Mouse (Mus musculus) lung, adult 18-20 months (tissue): Measurements from ENCODE around the gene Twistnb.
A peak's percentile ranks its signal among the peaks of the same experiment; 100 is the strongest.

ENCODE experiments used
- DNase-seq, 2 experiments: peaks; one replicate each; pipeline ENCODE4 v3.0.0; 2022; ENCODE audit warnings: mixed read lengths in 2 of 2

Gene Twistnb

DNA sequence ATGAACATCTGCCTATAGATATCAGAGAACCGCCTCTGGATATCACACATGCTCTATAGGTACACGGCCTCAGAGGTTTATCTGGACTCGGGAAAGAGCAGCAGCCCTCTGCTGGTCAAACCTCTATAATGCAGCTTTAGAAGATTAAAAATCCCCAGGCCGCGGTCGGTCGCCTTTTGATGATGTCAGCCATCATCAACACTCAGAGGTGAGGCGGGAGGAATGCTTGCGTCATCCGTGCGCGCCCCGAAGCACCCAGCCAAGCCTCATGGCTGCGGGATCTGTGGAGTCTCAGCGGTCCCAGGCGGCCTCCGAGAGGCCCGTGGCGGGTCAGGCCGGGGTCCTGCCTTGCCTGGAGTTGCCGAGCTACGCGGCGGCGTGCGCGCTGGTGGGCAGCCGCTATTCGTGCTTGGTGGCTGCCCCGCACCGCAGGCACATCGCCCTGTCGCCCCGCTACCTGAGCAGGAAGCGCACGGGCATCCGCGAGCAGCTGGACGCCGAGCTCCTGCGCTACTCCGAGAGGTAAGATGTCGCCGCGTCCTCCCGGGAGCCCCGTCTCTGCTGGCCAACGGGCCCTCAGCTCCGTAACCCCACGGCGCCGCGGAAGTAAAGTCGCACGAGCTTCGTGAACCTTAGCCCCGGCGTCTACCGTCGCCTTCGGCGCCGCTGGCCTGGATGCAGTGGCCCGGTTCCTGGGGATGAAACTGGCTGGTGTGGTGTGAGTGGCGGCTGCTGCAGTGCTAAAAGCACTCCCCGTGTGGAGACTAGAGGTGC lies at the start of gene Twistnb:
Gene Twistnb, plus strand, starts transcription at position 249 of the 774 bp plus-strand sequence.
- DNase-seq, result peak; percentile 95 to 97

GRCm38 (mm10) chr12:33388842-33389241 lies 40.6 kb upstream of the Twistnb start:
- DNase-seq, result peak; percentile 43 to 53

DNA sequence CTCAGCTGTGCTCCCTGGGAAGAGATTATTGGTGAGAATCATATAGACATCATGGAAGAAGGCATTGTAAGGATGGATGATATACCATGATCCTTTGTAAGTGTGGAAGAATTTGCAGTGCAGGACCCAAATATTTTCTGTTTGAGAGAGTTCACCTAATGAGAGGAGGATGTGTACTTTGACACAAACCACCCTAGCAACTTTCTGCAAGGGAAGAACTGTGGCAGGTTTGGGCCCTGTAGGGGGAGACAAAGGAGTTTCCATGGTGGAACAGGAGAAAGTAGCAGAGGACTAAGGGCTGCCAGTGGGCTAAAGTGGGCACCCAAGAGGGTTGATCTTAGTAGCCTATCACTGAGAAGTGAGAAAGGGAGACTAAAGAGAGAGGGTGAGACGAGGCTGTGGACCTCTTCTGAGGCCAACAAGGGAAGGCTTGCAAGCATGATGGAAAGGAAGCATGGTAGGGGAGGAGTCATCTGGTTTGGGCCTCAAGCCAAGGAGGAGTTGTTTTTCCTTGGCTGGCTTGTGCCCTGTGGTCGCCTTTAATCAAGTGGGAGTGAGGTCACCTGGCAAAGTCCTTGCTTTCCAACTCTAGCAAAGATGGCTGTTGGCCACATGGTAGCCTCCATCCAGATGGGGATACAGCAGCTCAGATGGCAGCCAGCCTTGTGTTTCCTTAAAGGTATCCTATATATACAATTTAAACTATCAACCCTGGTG lies 38.4 kb upstream of the Twistnb start:
- DNase-seq, result no peak

GRCm38 (mm10) chr12:33394804-33395623 lies 34.4 kb upstream of the Twistnb start, which contains the start of gene Efcab10:
Efcab10 (plus strand) TSS chr12:33394854.
- peak; percentile 19 to 41 for DNase-seq

DNA sequence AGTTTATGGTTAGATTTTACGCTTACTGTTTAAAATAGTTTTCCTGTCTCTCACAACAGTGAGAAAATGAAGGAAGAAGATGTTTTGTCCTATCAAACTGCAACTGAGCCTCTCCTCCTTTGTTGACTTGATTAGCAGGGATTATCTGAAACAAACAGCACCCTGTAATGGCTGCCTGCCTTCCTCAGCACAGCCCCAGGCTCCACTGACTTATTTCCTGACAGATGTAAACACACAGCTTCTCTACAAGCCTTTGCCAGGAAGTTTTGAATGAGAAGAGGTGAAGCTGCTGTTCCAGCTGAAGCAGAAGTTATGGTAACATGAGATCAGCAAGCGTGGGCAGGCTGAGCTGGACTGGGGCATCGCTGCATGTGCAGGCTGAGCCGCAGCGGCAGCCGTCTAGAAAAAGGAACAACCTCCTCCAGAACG lies 26.2 kb upstream of the Twistnb start:
- peak; percentile 6 to 26 for DNase-seq

- DNase-seq, result no peak
Observed at GRCm38 (mm10) chr12:33404996-33405395, 24.4 kb upstream of the Twistnb start.

DNA sequence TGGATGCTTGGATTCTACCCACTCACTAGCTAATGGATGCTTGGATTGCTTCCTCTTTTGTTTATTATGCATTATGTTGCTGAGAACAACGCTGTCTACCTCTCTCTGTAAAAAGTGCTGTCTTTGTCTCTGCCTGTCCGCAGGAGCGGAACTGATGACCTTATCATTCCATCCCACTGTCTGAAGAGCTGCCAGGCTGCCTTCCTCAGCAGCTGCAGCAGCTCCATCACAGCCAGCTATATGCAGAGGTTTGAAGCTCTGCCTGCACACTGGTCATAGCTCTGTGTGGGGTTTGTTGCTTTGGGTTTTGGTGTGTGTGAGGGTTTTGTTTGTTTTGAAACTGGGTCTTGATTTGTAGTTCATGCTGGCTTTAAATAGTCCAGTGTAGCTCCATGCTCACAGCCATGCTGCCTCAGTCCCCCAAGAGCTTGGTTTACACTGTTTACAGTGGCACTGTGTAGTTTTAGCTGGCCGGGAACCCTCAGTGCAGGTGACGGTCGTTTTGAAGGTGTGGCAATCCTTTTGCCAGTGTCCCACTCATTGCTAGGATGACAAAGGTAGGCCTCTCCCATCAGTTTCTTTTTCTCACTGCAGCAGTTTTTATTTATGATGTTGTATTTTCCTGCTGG lies 23.9 kb upstream of the Twistnb start:
- DNase-seq, result no peak

DNA sequence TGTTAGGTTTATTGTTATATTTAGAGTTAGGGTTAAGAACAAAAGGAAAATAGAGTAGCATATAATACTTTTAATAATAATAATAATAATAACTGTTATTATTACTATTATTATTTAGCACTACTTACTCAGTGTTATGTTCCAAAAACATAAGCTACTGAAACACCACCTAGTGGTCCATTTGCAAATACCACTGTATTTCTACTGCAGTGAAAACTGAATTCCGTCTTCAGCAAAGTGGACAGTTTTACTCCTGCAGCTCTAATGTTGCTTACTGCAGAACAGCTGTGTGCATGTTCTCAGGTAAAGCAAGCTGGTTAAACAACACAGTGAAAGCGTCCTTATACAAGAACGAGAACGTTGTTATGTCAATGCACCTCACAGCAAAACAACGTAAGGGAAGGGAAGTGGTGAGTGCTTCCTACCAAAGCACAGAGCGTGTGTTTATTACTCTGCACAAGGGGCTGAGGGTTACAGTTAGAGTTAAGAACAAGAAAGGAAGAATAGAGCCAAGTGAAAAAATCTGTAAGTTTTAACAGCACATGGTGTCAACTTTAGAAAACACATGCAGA lies 17.8 kb upstream of the Twistnb start:
- no peak for DNase-seq

DNA sequence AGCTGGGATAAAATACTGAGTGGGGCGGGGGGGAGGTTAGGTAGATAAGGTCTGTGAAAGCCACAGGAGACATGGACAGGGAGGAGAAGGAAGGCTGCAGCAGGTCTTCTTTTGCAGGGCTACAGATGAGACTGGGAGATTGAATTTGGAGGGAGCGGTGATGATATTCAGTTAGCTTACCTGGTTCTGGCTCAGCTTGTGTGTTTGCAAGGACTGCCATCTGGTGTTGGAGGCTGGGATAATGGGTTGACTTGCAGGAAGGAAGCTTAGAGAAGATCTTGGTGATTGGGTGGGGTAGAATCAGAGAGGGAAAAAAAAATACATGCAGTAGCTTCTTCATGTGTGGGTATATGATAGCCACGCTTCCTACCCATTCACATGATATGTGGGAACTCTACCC lies 5.1 kb upstream of the Twistnb start:
- DNase-seq, result peak in 1 of 2 experiments; percentile 29

DNA sequence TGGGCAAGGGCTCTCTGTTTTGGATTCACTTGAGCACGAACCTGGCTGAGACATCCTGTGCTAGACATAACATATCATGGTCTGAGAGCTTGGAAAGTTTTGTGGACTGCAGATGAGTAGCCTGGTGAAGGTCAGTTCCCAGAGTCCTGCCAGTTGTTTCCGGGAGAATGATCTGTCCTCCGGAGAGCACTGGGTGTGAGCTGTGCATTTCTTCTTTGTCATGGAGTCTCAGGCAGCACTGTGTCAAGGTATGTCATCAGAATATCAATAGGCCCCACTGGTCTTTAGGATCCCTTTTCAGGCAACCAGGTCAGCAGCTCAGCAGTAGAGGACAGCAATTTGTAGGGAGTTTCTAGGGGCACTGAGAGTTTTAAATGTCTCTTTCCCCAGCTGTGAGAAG lies 2.1 kb upstream of the Twistnb start:
- DNase-seq, result no peak

DNA sequence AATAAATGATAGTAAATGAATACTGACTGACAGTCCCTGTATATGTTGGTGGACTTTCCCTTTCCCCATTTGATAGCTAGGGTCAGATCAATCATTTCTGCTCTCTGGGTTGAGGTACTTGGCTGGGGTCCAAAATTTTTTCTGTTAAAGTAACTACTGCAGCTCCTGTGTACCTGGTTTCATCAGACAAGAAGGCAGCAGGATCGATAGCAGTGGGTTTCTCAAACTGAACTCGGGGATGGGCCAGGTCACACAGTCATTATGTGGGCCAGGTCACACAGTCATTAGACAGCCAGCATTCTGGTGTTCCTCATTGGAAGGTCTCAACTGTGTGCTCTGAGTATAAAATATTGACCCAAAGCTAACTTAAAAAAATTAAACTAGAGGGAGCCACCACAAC lies 1.7 kb upstream of the Twistnb start:
- no peak for DNase-seq

DNA sequence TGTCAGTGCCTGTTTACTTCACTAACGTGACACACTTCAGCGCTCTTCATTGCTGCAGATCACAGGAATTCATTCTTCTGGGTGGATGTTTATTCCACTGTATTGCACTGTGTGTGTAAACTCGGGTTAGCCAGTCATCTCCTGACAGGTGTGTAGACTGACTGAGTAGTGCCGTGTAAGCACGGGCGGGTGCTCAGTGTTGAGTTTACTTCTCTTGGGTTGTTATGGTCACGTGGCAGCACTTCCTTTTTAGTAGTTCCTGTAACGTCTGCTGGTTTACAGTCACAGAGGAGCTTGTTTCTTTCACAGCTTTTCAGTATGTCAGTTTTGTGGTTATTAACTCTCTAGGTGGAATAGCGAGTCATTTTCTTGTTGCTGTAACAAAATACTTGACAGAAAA lies 4.4 kb downstream of the Twistnb start:
- DNase-seq, result peak; percentile 33 to 41

- no peak for DNase-seq
Observed at GRCm38 (mm10) chr12:33434758-33435157, 5.3 kb downstream of the Twistnb start.

DNA sequence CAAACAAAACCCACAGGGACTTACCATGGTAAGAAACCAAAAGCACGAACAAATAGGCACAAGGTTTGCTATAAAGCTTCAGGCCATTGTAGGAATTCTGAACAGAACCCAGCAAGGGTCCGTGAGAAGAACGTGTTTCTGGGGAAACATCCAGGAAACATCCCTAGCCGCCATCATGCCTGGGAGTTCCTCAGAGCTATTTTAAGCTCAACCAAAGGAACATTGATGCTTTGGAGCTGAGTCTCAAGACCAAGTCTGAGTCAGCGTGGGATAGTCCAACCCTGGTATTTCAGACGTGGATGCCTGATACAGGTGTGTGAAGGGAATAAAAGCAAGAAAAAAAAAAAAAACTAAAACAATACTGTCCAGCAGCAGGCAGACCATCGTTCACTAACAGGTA lies 26.0 kb downstream of the Twistnb start:
- no peak for DNase-seq

DNA sequence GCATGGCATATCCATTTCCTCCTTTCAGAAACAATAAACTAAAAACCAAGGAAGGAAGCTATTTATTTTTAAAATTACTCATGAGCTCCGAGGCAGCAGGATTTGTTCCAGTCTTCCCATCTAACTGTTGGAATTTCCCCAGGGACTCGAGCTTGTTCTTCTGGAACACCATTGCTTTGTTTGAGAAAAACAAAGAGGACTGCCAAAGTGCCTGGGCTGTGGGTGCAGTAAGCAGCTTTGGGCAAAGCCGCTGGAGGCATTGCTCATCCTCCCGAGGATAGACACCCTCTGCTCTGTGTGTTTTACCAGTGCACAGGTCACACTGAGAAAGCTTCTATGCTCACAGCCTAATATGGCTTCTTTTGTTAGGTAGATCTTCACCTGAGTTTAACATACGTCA lies 26.8 kb downstream of the Twistnb start:
- DNase-seq, result no peak

DNA sequence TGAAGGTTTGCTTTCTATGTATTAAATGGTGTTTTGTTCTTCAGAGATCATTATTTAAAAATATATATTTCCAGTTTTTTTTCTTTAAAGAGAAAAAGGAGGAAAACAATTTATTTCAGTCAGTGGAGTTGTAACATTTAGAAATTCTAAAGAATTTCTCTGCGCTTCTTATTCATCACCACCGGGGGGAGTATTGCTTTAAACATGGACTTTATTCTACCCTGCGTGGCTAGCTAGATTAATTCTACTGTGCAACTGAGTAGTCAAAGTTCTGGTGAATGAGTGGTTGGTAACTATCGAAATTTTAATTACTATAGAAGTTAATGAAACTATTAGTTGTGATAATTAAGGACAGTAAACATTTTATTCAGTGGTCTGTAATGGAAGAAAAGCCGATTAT lies 51.5 kb downstream of the Twistnb start:
- DNase-seq, result no peak

DNA sequence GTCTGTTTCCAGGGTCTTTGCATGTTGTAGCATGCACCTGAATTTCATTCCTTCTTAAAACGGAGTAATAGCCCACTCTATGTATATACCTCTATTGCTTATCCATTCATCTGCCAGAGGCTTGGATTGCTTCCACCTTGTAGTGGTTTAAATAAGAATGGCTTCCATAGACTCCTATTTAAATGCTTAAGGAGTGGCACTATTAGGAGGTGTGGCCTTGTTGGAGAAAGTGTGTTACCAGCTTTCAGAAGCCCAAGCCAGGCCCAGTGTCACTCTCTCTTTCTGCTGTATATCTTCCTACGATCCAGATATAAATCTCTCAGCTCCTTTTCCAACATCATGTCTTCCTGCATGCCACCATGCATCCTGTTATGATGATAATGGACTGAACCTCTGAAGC lies 53.5 kb downstream of the Twistnb start:
- no peak for DNase-seq
